Mouse (Mus musculus): ENCODE results near the gene Defb36. TPM values are rescaled to one million over a fixed set of nuclear protein-coding genes. Genes with fewer than 3 reads are reported as not detected.

Gene Defb36
- polyA plus RNA-seq, 1 experiment from 2014 or later, result not detected

- no peak overlapping the region for H3K4me2 ChIP-seq (ENCODE audit: low read depth, low read length)
- H3K27ac ChIP-seq (ENCODE audit: low read length), result no peak overlapping the region
- H3K4me3 ChIP-seq (ENCODE audit: low read length), result no peak overlapping the region
- no peaks in the 10 kb centered on the region for H3K4me1 ChIP-seq (ENCODE audit: control insufficient read depth, insufficient read depth, low read length)
- ATAC-seq, result no peak
- no peaks in the 10 kb centered on the region for H3K27me3 ChIP-seq (replicated peaks; ENCODE audit: control insufficient read depth, insufficient read depth, low read length)
- H3K9ac ChIP-seq (ENCODE audit: low read depth, low read length), result no peak overlapping the region
- H3K9me3 ChIP-seq (ENCODE audit: control insufficient read depth, low read length), result no peaks in the 10 kb centered on the region
- 75% methylated on average over 4 of the region's 4 CpGs for WGBS
- H3K36me3 ChIP-seq (ENCODE audit: control insufficient read depth, insufficient read depth, low read length), result no peaks in the 10 kb centered on the region
Measured at GRCm38 (mm10) chr2:152586926-152587560, 17.1 kb upstream of the Defb36 start.

GRCm38 (mm10) chr2:152588450-152588849 is 15.7 kb upstream of the Defb36 start:
- Histone ChIP-seq H3K27ac (ENCODE audit: low read length) (no peak overlapping the region), H3K36me3 (ENCODE audit: control insufficient read depth, insufficient read depth, low read length) (no peaks in the 10 kb centered on the region), H3K4me1 (ENCODE audit: control insufficient read depth, insufficient read depth, low read length) (no peaks in the 10 kb centered on the region), H3K4me3 (ENCODE audit: low read length) (no peak overlapping the region), H3K9ac (ENCODE audit: low read depth, low read length) (no peak overlapping the region), H3K4me2 (ENCODE audit: low read depth, low read length) (no peak overlapping the region), H3K27me3 (replicated peaks; ENCODE audit: control insufficient read depth, insufficient read depth, low read length) (no peaks in the 10 kb centered on the region), H3K9me3 (ENCODE audit: control insufficient read depth, low read length) (no peaks in the 10 kb centered on the region)
- 31% methylated on average over 2 of the region's 2 CpGs for WGBS
- peak; percentile 56 for ATAC-seq

- Histone ChIP-seq H3K4me1 (ENCODE audit: control insufficient read depth, insufficient read depth, low read length) (no peaks in the 10 kb centered on the region), H3K4me3 (ENCODE audit: low read length) (no peak overlapping the region), H3K9ac (ENCODE audit: low read depth, low read length) (no peak overlapping the region), H3K9me3 (ENCODE audit: control insufficient read depth, low read length) (no peaks in the 10 kb centered on the region), H3K27me3 (replicated peaks; ENCODE audit: control insufficient read depth, insufficient read depth, low read length) (no peaks in the 10 kb centered on the region), H3K27ac (ENCODE audit: low read length) (no peak overlapping the region), H3K36me3 (ENCODE audit: control insufficient read depth, insufficient read depth, low read length) (no peaks in the 10 kb centered on the region), H3K4me2 (ENCODE audit: low read depth, low read length) (no peak overlapping the region)
- peak; percentile 72 for ATAC-seq
- WGBS, result 29% methylated on average over 6 of the region's 6 CpGs
Measured at GRCm38 (mm10) chr2:152589021-152589420, 15.1 kb upstream of the Defb36 start.

GRCm38 (mm10) chr2:152599299-152599698 is 4.8 kb upstream of the Defb36 start, which contains the start of gene Defb45:
Gene Defb45 (minus strand): TSS chr2:152599399.
- Histone ChIP-seq H3K9me3 (ENCODE audit: control insufficient read depth, low read length) (no peaks in the 10 kb centered on the region), H3K9ac (ENCODE audit: low read depth, low read length) (no peak within 1 kb of the TSS), H3K36me3 (ENCODE audit: control insufficient read depth, insufficient read depth, low read length) (no peaks in the 10 kb centered on the region), H3K27ac (ENCODE audit: low read length) (no peak within 1 kb of the TSS), H3K4me3 (ENCODE audit: low read length) (no peak within 1 kb of the TSS), H3K4me2 (ENCODE audit: low read depth, low read length) (no peak within 1 kb of the TSS), H3K4me1 (ENCODE audit: control insufficient read depth, insufficient read depth, low read length) (no peaks in the 10 kb centered on the region), H3K27me3 (replicated peaks; ENCODE audit: control insufficient read depth, insufficient read depth, low read length) (no peaks in the 10 kb centered on the region)
- WGBS, result 62% methylated on average over 7 of the region's 7 CpGs
- ATAC-seq, result no peak

- 60% methylated on average over 6 of the region's 6 CpGs for WGBS
- Histone ChIP-seq H3K9ac (ENCODE audit: low read depth, low read length) (no peak overlapping the region), H3K4me2 (ENCODE audit: low read depth, low read length) (no peak overlapping the region), H3K27me3 (replicated peaks; ENCODE audit: control insufficient read depth, insufficient read depth, low read length) (no peaks in the 10 kb centered on the region), H3K9me3 (ENCODE audit: control insufficient read depth, low read length) (no peaks in the 10 kb centered on the region), H3K27ac (ENCODE audit: low read length) (no peak overlapping the region), H3K4me1 (ENCODE audit: control insufficient read depth, insufficient read depth, low read length) (no peaks in the 10 kb centered on the region), H3K4me3 (ENCODE audit: low read length) (no peak overlapping the region), H3K36me3 (ENCODE audit: control insufficient read depth, insufficient read depth, low read length) (no peaks in the 10 kb centered on the region)
- no peak for ATAC-seq
Measured at GRCm38 (mm10) chr2:152600076-152600475, 4.1 kb upstream of the Defb36 start.

- Histone ChIP-seq H3K27me3 (replicated peaks; ENCODE audit: control insufficient read depth, insufficient read depth, low read length) (no peaks in the 10 kb centered on the region), H3K4me1 (ENCODE audit: control insufficient read depth, insufficient read depth, low read length) (no peaks in the 10 kb centered on the region), H3K36me3 (ENCODE audit: control insufficient read depth, insufficient read depth, low read length) (no peaks in the 10 kb centered on the region), H3K27ac (ENCODE audit: low read length) (no peak overlapping the region), H3K4me3 (ENCODE audit: low read length) (no peak overlapping the region), H3K9me3 (ENCODE audit: control insufficient read depth, low read length) (no peaks in the 10 kb centered on the region), H3K4me2 (ENCODE audit: low read depth, low read length) (no peak overlapping the region), H3K9ac (ENCODE audit: low read depth, low read length) (no peak overlapping the region)
- WGBS, result 74% methylated on average over 4 of the region's 4 CpGs
- ATAC-seq, result no peak
Measured at GRCm38 (mm10) chr2:152601275-152601960, 2.7 kb upstream of the Defb36 start.

GRCm38 (mm10) chr2:152607746-152608145 is 3.6 kb downstream of the Defb36 start:
- WGBS, result 41% methylated on average over 6 of the region's 6 CpGs
- Histone ChIP-seq H3K4me2 (ENCODE audit: low read depth, low read length) (no peak overlapping the region), H3K27me3 (replicated peaks; ENCODE audit: control insufficient read depth, insufficient read depth, low read length) (no peaks in the 10 kb centered on the region), H3K4me1 (ENCODE audit: control insufficient read depth, insufficient read depth, low read length) (no peaks in the 10 kb centered on the region), H3K27ac (ENCODE audit: low read length) (no peak overlapping the region), H3K9me3 (ENCODE audit: control insufficient read depth, low read length) (no peaks in the 10 kb centered on the region), H3K4me3 (ENCODE audit: low read length) (no peak overlapping the region), H3K36me3 (ENCODE audit: control insufficient read depth, insufficient read depth, low read length) (no peaks in the 10 kb centered on the region), H3K9ac (ENCODE audit: low read depth, low read length) (no peak overlapping the region)
- ATAC-seq, result no peak

- Histone ChIP-seq H3K4me3 (ENCODE audit: low read length) (no peak overlapping the region), H3K9ac (ENCODE audit: low read depth, low read length) (no peak overlapping the region), H3K27ac (ENCODE audit: low read length) (no peak overlapping the region), H3K27me3 (replicated peaks; ENCODE audit: control insufficient read depth, insufficient read depth, low read length) (no peaks in the 10 kb centered on the region), H3K4me2 (ENCODE audit: low read depth, low read length) (no peak overlapping the region), H3K4me1 (ENCODE audit: control insufficient read depth, insufficient read depth, low read length) (no peaks in the 10 kb centered on the region), H3K36me3 (ENCODE audit: control insufficient read depth, insufficient read depth, low read length) (no peaks in the 10 kb centered on the region), H3K9me3 (ENCODE audit: control insufficient read depth, low read length) (no peaks in the 10 kb centered on the region)
- ATAC-seq, result no peak
- 92% methylated on average over 1 of the region's 1 CpGs for WGBS
Measured at GRCm38 (mm10) chr2:152608719-152609118, 4.6 kb downstream of the Defb36 start.

- H3K4me1 ChIP-seq (ENCODE audit: control insufficient read depth, insufficient read depth, low read length), result no peaks in the 10 kb centered on the region
- H3K9ac ChIP-seq (ENCODE audit: low read depth, low read length), result no peak overlapping the region
- H3K4me2 ChIP-seq (ENCODE audit: low read depth, low read length), result no peak overlapping the region
- H3K27me3 ChIP-seq (replicated peaks; ENCODE audit: control insufficient read depth, insufficient read depth, low read length), result no peaks in the 10 kb centered on the region
- H3K4me3 ChIP-seq (ENCODE audit: low read length), result no peak overlapping the region
- H3K36me3 ChIP-seq (ENCODE audit: control insufficient read depth, insufficient read depth, low read length), result no peaks in the 10 kb centered on the region
- WGBS, result 36% methylated on average over 8 of the region's 8 CpGs
- no peak overlapping the region for H3K27ac ChIP-seq (ENCODE audit: low read length)
- no peak for ATAC-seq
- no peaks in the 10 kb centered on the region for H3K9me3 ChIP-seq (ENCODE audit: control insufficient read depth, low read length)
Measured at GRCm38 (mm10) chr2:152612193-152612592, 8.1 kb downstream of the Defb36 start.
